11 mouse cellular contexts compared by ENCODE assay signal in the genomic region with DNA sequence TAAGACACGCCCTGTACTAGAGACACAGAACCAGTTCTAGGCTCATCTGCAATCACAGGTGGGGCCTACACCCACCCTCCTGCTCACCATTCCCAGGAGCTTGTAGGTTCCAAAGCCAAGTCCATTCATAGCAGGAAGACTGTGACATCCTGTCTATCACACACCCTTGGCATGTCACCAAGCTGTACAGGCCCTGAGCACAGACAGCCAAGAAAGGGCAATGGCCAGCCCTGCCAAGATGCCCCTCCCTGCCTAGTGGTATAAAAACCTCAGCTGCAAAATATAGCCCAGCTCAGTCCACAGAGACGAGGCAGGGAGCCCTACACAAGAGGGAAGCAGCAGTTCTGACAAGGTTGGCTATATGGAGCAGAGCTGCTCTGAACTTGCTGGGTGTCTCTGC. TPM values are rescaled to one million over a fixed set of nuclear protein-coding genes. Genes with fewer than 3 reads are reported as not detected.
A peak's percentile ranks its signal among the peaks of the same experiment; 100 is the strongest.
DNase-seq lines count a peak whose midpoint lies in the region; ATAC-seq lines count a peak whose summit lies in the region.
"Had no signal": no experiment of that assay in that cellular context is flagged by ENCODE, and none has a peak within 500 bp of the region (broad histone marks: within the 10 kb centered on the region; RNA-seq: fewer than 3 reads in every experiment).

No protein-coding gene starts in this region.

- peaks cover 5% of the 10 kb centered on the region; the same call in 1 of the 2 replicates for H3K4me1 ChIP-seq in kidney, embryonic 16.5 days (ENCODE audit: insufficient read depth, low read length)
- H3K4me1 ChIP-seq: hindbrain, embryonic 15.5 days; midbrain, embryonic 12.5 days had no signal

- intact Hi-C loops in left cerebral cortex, postnatal 25 days (cut with DNase I) = no loop called here

- DNase-seq in kidney, adult 11 months = peak; percentile 57
- peak; percentile 52 to 63 for DNase-seq in cerebellum, postnatal 36 days
- peak; percentile 75 for DNase-seq in heart, postnatal 4 days
- peak; percentile 93 for DNase-seq in lung, postnatal 36 days
- no peak for DNase-seq in left cerebral cortex, postnatal 25 days (ENCODE audit: low spot score in 2 of 2)
- DNase-seq in spleen, postnatal 36 days (ENCODE audit: low spot score in 2 of 2) = no peak
- no peak for DNase-seq in ovary, postnatal 36 days (ENCODE audit: low spot score)
- DNase-seq: spleen, adult 18-20 months had no signal

- no peaks in the 10 kb centered on the region for H3K36me3 ChIP-seq in kidney, embryonic 16.5 days (ENCODE audit: insufficient read depth, low read length)
- H3K36me3 ChIP-seq: hindbrain, embryonic 15.5 days; midbrain, embryonic 12.5 days had no signal

- H3K9me3 ChIP-seq in kidney, embryonic 16.5 days (ENCODE audit: low read length) = no peaks in the 10 kb centered on the region
- H3K9me3 ChIP-seq: hindbrain, embryonic 15.5 days; midbrain, embryonic 12.5 days had no signal

- H3K4me3 ChIP-seq in kidney, embryonic 16.5 days (ENCODE audit: low read length) = no peak overlapping the region
- H3K4me3 ChIP-seq: hindbrain, embryonic 15.5 days; midbrain, embryonic 12.5 days had no signal

- no peak overlapping the region for H3K9ac ChIP-seq in kidney, embryonic 16.5 days (replicated peaks; ENCODE audit: low read length)
- H3K9ac ChIP-seq: hindbrain, embryonic 15.5 days; midbrain, embryonic 12.5 days had no signal

- no peak for ATAC-seq in kidney, embryonic 16.5 days (ENCODE audit: low FRiP score, low TSS enrichment)

- WGBS in kidney, embryonic 16.5 days = 64% methylated on average over 2 of the region's 2 CpGs

- no peaks in the 10 kb centered on the region for H3K27me3 ChIP-seq in kidney, embryonic 16.5 days (ENCODE audit: insufficient read depth, low read length)
- H3K27me3 ChIP-seq: hindbrain, embryonic 15.5 days; midbrain, embryonic 12.5 days had no signal

- no peak overlapping the region; the same call in 1 of the 2 replicates for H3K27ac ChIP-seq in kidney, embryonic 16.5 days (ENCODE audit: low read length)
- H3K27ac ChIP-seq: hindbrain, embryonic 15.5 days; midbrain, embryonic 12.5 days had no signal

- no peak overlapping the region for H3K4me2 ChIP-seq in kidney, embryonic 16.5 days (replicated peaks; ENCODE audit: low read depth, low read length)
- H3K4me2 ChIP-seq: hindbrain, embryonic 15.5 days; midbrain, embryonic 12.5 days had no signal

RNA-seq across cellular contexts. Expression of gene Mob2, which starts 26.7 kb away (rescaled TPM):
- 69.1 and 77.2 TPM in 2 replicates for polyA plus RNA-seq in kidney, embryonic 16.5 days (2015; fragmentation: Nextera tagmentation; extraction: Ambion mirVana)
- total RNA-seq in heart, postnatal 4 days (2021) = 10 to 100 TPM; 33.4 to 33.6 TPM
- total RNA-seq in left cerebral cortex, postnatal 25 days (2021) = 10 to 100 TPM; 33.7 to 37.8 TPM

Comparison
In these comparisons a context has a peak if more than half of its experiments do, and no peak if none do; other contexts are left out.
1. DNase-seq: peak in kidney, adult 11 months (single experiment), cerebellum, postnatal 36 days (2 of 2), heart, postnatal 4 days (single experiment) and lung, postnatal 36 days (single experiment); none in left cerebral cortex, postnatal 25 days (0 of 2), spleen, postnatal 36 days (0 of 2) and ovary, postnatal 36 days (single experiment).